Mouse (Mus musculus) brown adipose tissue, adult 24 weeks (tissue): Measurements from ENCODE around the gene P2ry2. TPM values are rescaled to one million over a fixed set of nuclear protein-coding genes. Genes with fewer than 3 reads are reported as not detected.

Experiments
- H3K27ac ChIP-seq: fragments of 200-500 bp; replicated peaks from 2 replicates; pipeline ENCODE4 v1.5.1; 2012; ENCODE audit warnings: low read depth, mild to moderate bottlenecking, low read length
- H3K4me1 ChIP-seq: fragments of 200-500 bp; 2 replicates; pipeline ENCODE4 v1.6.1; 2012; ENCODE audit warnings: low read length, mixed read lengths; ENCODE audit not compliant: control insufficient read depth, insufficient read depth, insufficient read length
- H3K4me3 ChIP-seq: fragments of 200-500 bp; 2 replicates; pipeline ENCODE4 v1.5.1; 2012; ENCODE audit warnings: low read depth, mild to moderate bottlenecking, low read length, moderate library complexity; ENCODE audit not compliant: insufficient read depth
- polyA plus RNA-seq: library from polyadenylated mRNA; stranded (reverse); fragments of >200 nt; gene quantifications from 2 replicates; pipeline ENCODE4 v1.2.4, GENCODE M21; 2012; ENCODE audit not compliant: missing spikeins, insufficient read depth, insufficient read length

The P2ry2 gene
- polyA plus RNA-seq, 1 experiment = 7.1 TPM

GRCm38 (mm10) chr7:101005119-101005518 lies 7.5 kb downstream of the P2ry2 start:
- H3K27ac ChIP-seq = no peak overlapping the region
- peaks cover 19% of the 10 kb centered on the region for H3K4me1 ChIP-seq
- no peak overlapping the region for H3K4me3 ChIP-seq

- H3K4me3 ChIP-seq = no peak overlapping the region; the same call in 1 of the 2 replicates
- H3K4me1 ChIP-seq = peaks cover 16% of the 10 kb centered on the region
- peak overlapping the region; percentile 88 for H3K27ac ChIP-seq
Measured at GRCm38 (mm10) chr7:101003442-101004326, 9.0 kb downstream of the P2ry2 start.

- H3K27ac ChIP-seq = peak overlapping the region; percentile 88
- no peak overlapping the region for H3K4me3 ChIP-seq
- peaks cover 16% of the 10 kb centered on the region for H3K4me1 ChIP-seq
Measured at GRCm38 (mm10) chr7:101002274-101002673, 10.4 kb downstream of the P2ry2 start.

- Histone ChIP-seq H3K4me1 (peaks cover 21% of the 10 kb centered on the region), H3K27ac (no peak overlapping the region), H3K4me3 (no peak overlapping the region)
Measured at GRCm38 (mm10) chr7:100999623-101000022, 13.0 kb downstream of the P2ry2 start.

GRCm38 (mm10) chr7:100998578-100998960 lies 14.1 kb downstream of the P2ry2 start:
- H3K4me1 ChIP-seq = peaks cover 32% of the 10 kb centered on the region
- H3K4me3 ChIP-seq = no peak overlapping the region
- H3K27ac ChIP-seq = no peak overlapping the region

- Histone ChIP-seq H3K4me1 (peaks cover 30% of the 10 kb centered on the region), H3K4me3 (no peak overlapping the region), H3K27ac (no peak overlapping the region)
Measured at GRCm38 (mm10) chr7:100997951-100998577, 14.6 kb downstream of the P2ry2 start.

- Histone ChIP-seq H3K4me3 (no peak overlapping the region), H3K4me1 (peaks cover 32% of the 10 kb centered on the region), H3K27ac (no peak overlapping the region)
Measured at GRCm38 (mm10) chr7:100997215-100997614, 15.5 kb downstream of the P2ry2 start.

- Histone ChIP-seq H3K4me3 (no peak overlapping the region), H3K27ac (no peak overlapping the region), H3K4me1 (peaks cover 36% of the 10 kb centered on the region)
Measured at GRCm38 (mm10) chr7:100995951-100996350, 16.7 kb downstream of the P2ry2 start.

GRCm38 (mm10) chr7:100995260-100995864 lies 17.3 kb downstream of the P2ry2 start:
- Histone ChIP-seq H3K27ac (no peak overlapping the region), H3K4me1 (peaks cover 36% of the 10 kb centered on the region), H3K4me3 (no peak overlapping the region)

GRCm38 (mm10) chr7:100993166-100993565 lies 19.5 kb downstream of the P2ry2 start:
- H3K27ac ChIP-seq = peak overlapping the region; percentile 92
- no peak overlapping the region for H3K4me3 ChIP-seq
- H3K4me1 ChIP-seq = peaks cover 36% of the 10 kb centered on the region

GRCm38 (mm10) chr7:100991972-100992371 lies 20.7 kb downstream of the P2ry2 start:
- Histone ChIP-seq H3K4me3 (no peak overlapping the region), H3K27ac (peak overlapping the region; percentile 92), H3K4me1 (peaks cover 36% of the 10 kb centered on the region)

- Histone ChIP-seq H3K4me1 (peaks cover 36% of the 10 kb centered on the region), H3K27ac (peak overlapping the region; percentile 57), H3K4me3 (no peak overlapping the region)
Measured at GRCm38 (mm10) chr7:100990636-100991311, 21.9 kb downstream of the P2ry2 start.

GRCm38 (mm10) chr7:100988092-100988491 lies 24.6 kb downstream of the P2ry2 start:
- Histone ChIP-seq H3K4me3 (no peak overlapping the region), H3K27ac (no peak overlapping the region), H3K4me1 (peaks cover 21% of the 10 kb centered on the region)

GRCm38 (mm10) chr7:100984452-100985395 lies 27.9 kb downstream of the P2ry2 start:
- H3K4me3 ChIP-seq = no peak overlapping the region
- peaks cover 7% of the 10 kb centered on the region for H3K4me1 ChIP-seq
- H3K27ac ChIP-seq = peak overlapping the region; percentile 53
